Mouse (Mus musculus): ENCODE results near the gene Slc37a1.

DNA sequence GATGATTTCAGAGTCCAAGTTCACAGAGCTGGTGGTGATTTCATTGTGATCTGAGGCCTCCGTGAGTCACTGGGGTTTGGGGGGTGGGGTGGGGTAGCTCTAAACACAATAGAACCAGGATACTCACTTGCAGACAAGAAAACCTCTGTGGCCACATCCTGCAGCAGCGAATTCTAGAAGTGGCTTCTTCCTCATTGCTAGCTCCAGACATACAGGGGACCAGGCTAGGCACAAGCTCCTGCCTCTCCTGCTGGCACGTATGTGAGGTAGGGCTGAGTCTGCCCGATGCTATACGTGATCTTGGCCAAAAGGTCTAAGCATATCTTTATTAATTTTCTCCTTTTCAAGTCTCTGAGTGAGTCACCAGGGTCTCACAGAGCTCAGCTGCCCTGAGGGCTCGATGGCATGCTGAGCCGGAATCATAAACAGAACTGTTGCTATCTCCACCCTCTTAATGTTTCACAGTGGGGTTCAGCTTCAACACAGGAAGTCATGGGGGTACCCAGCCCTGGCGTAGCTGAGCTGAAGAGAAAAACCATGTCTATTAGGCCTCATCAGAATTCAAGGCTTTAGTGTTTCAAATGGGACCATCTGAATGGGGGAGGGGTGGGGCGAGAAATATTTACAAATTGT, 39.7 kb downstream of the Slc37a1 start:
- TF ChIP-seq POLR2A (IDR thresholded peaks at IDR 0.05; ENCODE audit: borderline replicate concordance, extremely low read depth, insufficient read depth, insufficient read length, poor library complexity, severe bottlenecking) (no peak), CTCF (IDR thresholded peaks at IDR 0.05; ENCODE audit: borderline replicate concordance, extremely low read depth, insufficient read depth, insufficient read length) (no peak)

All from brain, embryonic 14.5 days (tissue).